Mouse (Mus musculus) neural tube, embryonic 11.5 days (tissue): ENCODE data around the gene Plppr4. TPM values are rescaled to one million over a fixed set of nuclear protein-coding genes. Genes with fewer than 3 reads are reported as not detected.

Experiments
- ATAC-seq: fragments of 200-750 bp; cut with Nextera tagmentation; 2 replicates; pipeline ENCODE4 v1.8.0; 2017; ENCODE audit warnings: moderate number of reproducible peaks, mild to moderate bottlenecking, moderate TSS enrichment, moderate library complexity; ENCODE audit not compliant: insufficient read depth, low FRiP score, low TSS enrichment
- DNase-seq: peaks from one replicate; pipeline ENCODE4 v3.0.0-alpha.2; 2015; ENCODE audit warnings: low spot score
- H3K27ac ChIP-seq: fragments of 300-500 bp; sonication (generic); 2 replicates; pipeline ENCODE4 v1.5.1; 2014; ENCODE audit warnings: low read depth, mild to moderate bottlenecking, low read length
- H3K27me3 ChIP-seq: fragments of 300-500 bp; sonication (generic); 2 replicates; pipeline ENCODE4 v1.6.1; 2014; ENCODE audit warnings: mild to moderate bottlenecking, low read length, mixed read lengths; ENCODE audit not compliant: control insufficient read depth, insufficient read depth
- H3K36me3 ChIP-seq: fragments of 300-500 bp; sonication (generic); 2 replicates; pipeline ENCODE4 v1.6.1; 2014; ENCODE audit warnings: mild to moderate bottlenecking, low read length, moderate library complexity, mixed read lengths; ENCODE audit not compliant: control insufficient read depth, insufficient read depth
- H3K4me1 ChIP-seq: fragments of 300-500 bp; sonication (generic); 2 replicates; pipeline ENCODE4 v1.6.1; 2014; ENCODE audit warnings: low read length, mixed read lengths; ENCODE audit not compliant: control insufficient read depth, insufficient read depth
- H3K4me2 ChIP-seq: fragments of 300-500 bp; sonication (generic); 2 replicates; pipeline ENCODE4 v1.6.1; 2014; ENCODE audit warnings: low read depth, mild to moderate bottlenecking, moderate library complexity
- H3K4me3 ChIP-seq: fragments of 300-500 bp; sonication (generic); 2 replicates; pipeline ENCODE4 v1.5.1; 2014; ENCODE audit warnings: low read depth, low read length
- H3K9ac ChIP-seq: fragments of 300-500 bp; sonication (generic); 2 replicates; pipeline ENCODE4 v1.6.1; 2014; ENCODE audit warnings: mild to moderate bottlenecking, low read length
- H3K9me3 ChIP-seq: fragments of 300-500 bp; sonication (generic); 2 replicates; pipeline ENCODE4 v1.6.1; 2016; ENCODE audit warnings: low read length; ENCODE audit not compliant: control insufficient read depth
- WGBS: fragments of 180-500 bp; shearing (Covaris S2); extraction: QIAGEN DNeasy Blood & Tissue Kit; methylation state at CpG from one replicate; pipeline ENCODE4 v1.1.7; 2014; 5-methylcytosine and 5-hydroxymethylcytosine counted together
- polyA plus RNA-seq: library from polyadenylated mRNA; unstranded; fragments of >200 nt; fragmentation: Nextera tagmentation; extraction: Ambion mirVana; gene quantifications from 2 replicates; pipeline ENCODE4 v1.2.1, GENCODE M21; 2014

Plppr4 gene
- polyA plus RNA-seq, 1 experiment from 2014 or later, result 0.45 TPM

DNA sequence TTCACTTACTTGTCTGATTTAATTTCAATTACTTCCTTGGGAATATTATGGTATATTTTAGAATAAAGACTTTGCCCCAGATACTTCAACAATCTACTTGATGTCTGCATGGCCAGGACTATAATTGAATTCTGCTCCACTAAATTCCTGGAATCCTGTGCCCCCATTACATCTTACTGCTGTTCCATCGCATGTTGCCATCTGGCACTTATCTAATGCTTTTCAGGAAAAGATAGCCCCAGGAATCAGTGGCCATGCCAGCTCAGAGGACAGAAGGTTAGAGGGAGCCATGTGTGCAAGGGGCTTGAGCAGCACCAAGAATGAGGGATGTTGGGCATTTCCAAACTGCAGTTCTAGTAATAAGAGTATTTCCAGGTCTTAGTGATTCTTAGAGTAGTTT is 14.3 kb downstream of the Plppr4 start:
- no peak for DNase-seq
- Histone ChIP-seq H3K27ac (no peak overlapping the region), H3K27me3 (no peaks in the 10 kb centered on the region), H3K36me3 (no peaks in the 10 kb centered on the region), H3K9me3 (no peaks in the 10 kb centered on the region), H3K4me1 (no peaks in the 10 kb centered on the region), H3K9ac (no peak overlapping the region), H3K4me2 (no peak overlapping the region), H3K4me3 (no peak overlapping the region)
- 86% methylated on average over 1 of the region's 1 CpGs for WGBS
- ATAC-seq, result no peak

DNA sequence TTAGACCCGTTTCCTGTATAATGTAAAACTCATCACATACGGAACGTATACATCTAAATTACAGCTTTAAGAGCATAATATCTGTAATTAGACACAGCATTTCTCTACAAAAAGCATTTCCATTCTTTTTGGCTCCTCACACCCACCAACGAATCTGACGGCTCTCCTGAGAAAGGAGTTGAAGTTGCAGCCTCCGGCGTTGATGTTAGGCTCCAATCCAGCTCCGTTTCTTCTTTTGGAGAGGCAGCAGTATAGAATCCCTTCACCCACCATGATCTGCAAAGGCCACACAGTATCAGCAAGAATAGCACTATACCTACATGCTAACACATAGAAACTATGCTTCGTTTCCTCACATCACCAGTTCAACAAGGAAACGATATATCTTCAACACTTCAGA is 29.2 kb downstream of the Plppr4 start:
- H3K4me1 ChIP-seq, result no peaks in the 10 kb centered on the region
- no peak overlapping the region for H3K9ac ChIP-seq
- WGBS, result 93% methylated on average over 10 of the region's 10 CpGs
- no peak overlapping the region for H3K27ac ChIP-seq
- H3K36me3 ChIP-seq, result no peaks in the 10 kb centered on the region
- DNase-seq, result no peak
- H3K9me3 ChIP-seq, result no peaks in the 10 kb centered on the region
- ATAC-seq, result no peak
- H3K4me3 ChIP-seq, result no peak overlapping the region
- no peaks in the 10 kb centered on the region for H3K27me3 ChIP-seq
- no peak overlapping the region for H3K4me2 ChIP-seq

DNA sequence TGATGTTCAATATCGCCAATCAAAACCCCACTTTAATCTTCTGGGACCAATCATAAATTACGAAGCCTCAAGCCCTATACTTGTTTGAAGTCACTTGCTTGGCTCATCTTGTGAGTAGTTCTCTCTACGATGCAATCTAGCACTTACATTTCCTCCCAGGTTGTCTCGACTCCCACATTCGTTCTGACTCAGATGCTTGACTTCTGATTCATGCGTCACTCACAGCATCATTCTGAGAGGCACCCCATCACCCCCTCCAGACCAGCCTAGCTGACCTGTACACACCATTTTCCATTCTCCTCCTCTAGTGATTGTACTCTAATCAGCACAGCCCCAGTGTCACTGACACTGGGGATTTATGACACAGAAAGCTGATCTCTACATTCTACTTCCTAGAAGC is 31.2 kb downstream of the Plppr4 start:
- WGBS, result 77% methylated on average over 6 of the region's 6 CpGs

DNA sequence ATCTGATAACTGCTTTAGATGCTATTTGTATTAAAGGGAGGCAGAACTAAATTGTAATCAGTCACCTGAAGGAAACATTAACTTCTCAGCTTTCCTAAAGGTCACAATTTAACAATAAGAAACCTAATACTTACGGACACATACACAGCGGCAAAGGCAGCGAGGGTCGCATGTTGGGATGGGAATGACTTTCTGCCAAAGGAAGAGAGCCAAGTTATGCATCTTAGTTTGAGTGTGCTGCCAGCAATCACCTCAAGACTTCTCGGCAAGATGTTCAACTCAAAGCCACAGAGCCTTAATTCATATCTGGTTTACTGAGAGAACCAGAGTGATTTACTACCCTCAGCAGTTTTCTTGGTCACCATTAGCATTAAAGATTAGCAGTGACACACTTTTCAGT is 34.1 kb downstream of the Plppr4 start:
- ATAC-seq (no peak), DNase-seq (no peak)
- Histone ChIP-seq H3K4me2 (no peak overlapping the region), H3K27me3 (no peaks in the 10 kb centered on the region), H3K27ac (no peak overlapping the region), H3K4me3 (no peak overlapping the region), H3K9me3 (no peaks in the 10 kb centered on the region), H3K36me3 (no peaks in the 10 kb centered on the region), H3K4me1 (no peaks in the 10 kb centered on the region), H3K9ac (no peak overlapping the region)
- WGBS, result 91% methylated on average over 5 of the region's 5 CpGs

More for the DNA sequence above, 31.2 kb downstream of the Plppr4 start:
- Histone ChIP-seq H3K27me3 (no peaks in the 10 kb centered on the region), H3K4me2 (no peak overlapping the region), H3K9ac (no peak overlapping the region), H3K4me3 (no peak overlapping the region), H3K27ac (no peak overlapping the region), H3K36me3 (no peaks in the 10 kb centered on the region), H3K4me1 (no peaks in the 10 kb centered on the region), H3K9me3 (no peaks in the 10 kb centered on the region)
- ATAC-seq (no peak), DNase-seq (no peak)

DNA sequence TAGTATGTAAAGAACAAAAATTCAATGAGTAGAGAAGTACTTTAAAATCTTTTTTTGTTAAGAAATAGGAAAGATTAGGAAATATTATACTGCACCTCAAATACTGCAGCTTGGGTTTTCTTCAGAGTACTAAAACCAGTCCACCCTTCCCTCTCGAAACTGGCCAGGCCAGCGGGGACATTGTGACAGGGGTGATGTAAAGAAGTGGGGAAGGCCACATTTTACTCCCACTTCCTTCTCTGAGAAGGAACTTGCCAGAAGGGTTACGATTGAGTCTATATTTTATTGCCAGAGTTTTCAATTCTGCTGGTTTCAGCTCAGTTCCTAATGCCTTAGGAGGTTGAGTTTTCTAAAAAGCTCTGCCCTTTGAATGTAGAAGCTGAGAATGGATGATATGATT is 41.0 kb downstream of the Plppr4 start:
- Histone ChIP-seq H3K9me3 (no peaks in the 10 kb centered on the region), H3K9ac (no peak overlapping the region), H3K4me2 (no peak overlapping the region), H3K4me3 (no peak overlapping the region), H3K27ac (no peak overlapping the region), H3K4me1 (no peaks in the 10 kb centered on the region), H3K27me3 (no peaks in the 10 kb centered on the region), H3K36me3 (no peaks in the 10 kb centered on the region)
- ATAC-seq, result no peak
- WGBS, result 82% methylated on average over 3 of the region's 3 CpGs
- DNase-seq, result no peak

DNA sequence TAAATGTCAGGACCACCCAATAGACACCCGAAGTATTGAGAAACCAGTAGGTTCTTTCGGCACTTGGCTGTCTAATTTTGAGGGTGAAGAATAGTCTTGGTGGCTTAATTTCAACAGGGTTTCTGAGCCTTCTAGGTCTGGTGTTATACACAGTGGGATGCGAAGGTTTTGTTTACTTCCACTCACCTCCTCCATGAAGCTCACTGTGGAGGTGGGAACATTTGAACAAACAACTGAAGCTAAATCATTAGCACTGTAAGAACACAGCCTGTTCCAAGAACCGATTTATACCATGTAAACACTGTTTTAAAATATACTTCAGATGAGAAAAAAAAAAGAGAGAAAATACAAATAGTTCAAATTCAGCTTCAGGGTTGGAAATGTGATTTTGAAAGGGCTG is 47.3 kb downstream of the Plppr4 start:
- ATAC-seq, result no peak
- Histone ChIP-seq H3K4me3 (no peak overlapping the region), H3K9me3 (no peaks in the 10 kb centered on the region), H3K27ac (no peak overlapping the region), H3K27me3 (no peaks in the 10 kb centered on the region), H3K9ac (no peak overlapping the region), H3K4me1 (no peaks in the 10 kb centered on the region), H3K4me2 (no peak overlapping the region), H3K36me3 (no peaks in the 10 kb centered on the region)
- WGBS, result 93% methylated on average over 4 of the region's 4 CpGs
- DNase-seq, result no peak

DNA sequence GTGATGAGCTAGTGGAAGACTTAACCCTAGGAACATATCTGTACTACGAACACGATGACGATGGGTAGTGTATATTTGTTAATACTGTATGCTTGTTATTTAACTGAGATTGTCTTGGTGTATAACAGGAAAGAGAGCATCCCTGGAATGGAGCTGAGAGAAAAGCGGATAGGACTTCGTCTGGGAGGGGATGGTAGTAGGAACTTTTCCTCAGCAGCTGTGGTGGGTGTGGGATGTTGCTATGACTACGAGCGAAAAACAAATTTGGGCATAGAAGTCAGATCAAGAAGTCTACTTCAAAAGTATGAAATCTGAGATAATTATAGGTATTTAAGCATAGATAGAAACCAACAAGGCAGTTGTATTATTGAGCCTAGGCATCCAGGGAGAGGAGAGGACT is 48.6 kb downstream of the Plppr4 start:
- DNase-seq (no peak), ATAC-seq (no peak)
- Histone ChIP-seq H3K4me2 (no peak overlapping the region), H3K4me3 (no peak overlapping the region), H3K36me3 (no peaks in the 10 kb centered on the region), H3K4me1 (no peaks in the 10 kb centered on the region), H3K9me3 (no peaks in the 10 kb centered on the region), H3K27ac (no peak overlapping the region), H3K27me3 (no peaks in the 10 kb centered on the region), H3K9ac (no peak overlapping the region)
- WGBS, result 94% methylated on average over 7 of the region's 7 CpGs

DNA sequence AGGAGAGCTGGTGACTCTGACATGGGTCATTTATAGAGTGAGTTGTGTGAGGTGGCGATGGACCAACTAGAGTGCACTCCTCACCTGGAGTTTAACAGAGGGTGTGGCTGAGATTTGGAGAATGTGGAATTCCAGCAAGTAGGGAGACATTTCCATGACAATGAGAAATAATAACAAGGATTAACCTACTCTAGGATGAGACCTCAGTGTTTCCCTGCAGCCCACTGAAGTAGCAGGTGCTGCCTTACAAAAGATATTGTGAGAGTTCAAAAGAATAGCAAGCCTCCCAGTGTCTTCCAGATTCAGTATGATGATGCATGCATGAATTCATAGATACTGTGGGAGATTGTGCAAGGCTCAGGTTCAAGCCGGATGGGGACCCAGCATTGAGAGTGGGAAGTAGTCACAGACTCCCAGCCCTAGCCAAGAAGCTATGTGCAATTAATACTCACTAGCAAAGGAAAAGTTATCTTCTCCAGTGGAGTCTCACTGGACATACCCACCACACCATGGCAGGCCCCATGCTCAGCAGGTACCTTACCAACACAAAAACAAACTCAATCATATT is 49.8 kb downstream of the Plppr4 start:
- no peak overlapping the region for H3K4me3 ChIP-seq
- no peak overlapping the region for H3K27ac ChIP-seq
- WGBS, result 95% methylated on average over 2 of the region's 2 CpGs
- no peaks in the 10 kb centered on the region for H3K9me3 ChIP-seq
- no peak overlapping the region for H3K4me2 ChIP-seq
- no peaks in the 10 kb centered on the region for H3K4me1 ChIP-seq
- no peaks in the 10 kb centered on the region for H3K27me3 ChIP-seq
- no peaks in the 10 kb centered on the region for H3K36me3 ChIP-seq
- no peak for ATAC-seq
- no peak overlapping the region for H3K9ac ChIP-seq
- DNase-seq, result no peak

DNA sequence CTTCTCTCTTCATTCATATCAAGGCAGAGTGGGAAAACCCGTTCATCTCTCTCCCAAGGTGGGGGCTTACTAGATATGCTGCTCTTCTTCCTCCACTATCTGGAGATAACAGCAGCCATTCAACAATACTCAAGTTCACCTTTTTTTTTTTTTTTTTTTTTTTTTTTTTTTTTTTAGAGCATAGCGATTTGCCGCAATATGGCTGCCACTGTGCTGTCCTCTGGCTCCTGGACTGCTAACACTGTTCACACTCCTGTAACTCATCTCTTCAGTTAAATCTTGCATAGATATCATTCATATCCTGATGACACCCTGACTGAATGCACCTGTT is 51.1 kb downstream of the Plppr4 start:
- Histone ChIP-seq H3K4me3 (no peak overlapping the region), H3K27me3 (no peaks in the 10 kb centered on the region), H3K4me1 (no peaks in the 10 kb centered on the region), H3K27ac (no peak overlapping the region), H3K4me2 (no peak overlapping the region), H3K9ac (no peak overlapping the region), H3K9me3 (no peaks in the 10 kb centered on the region), H3K36me3 (no peaks in the 10 kb centered on the region)
- DNase-seq (no peak), ATAC-seq (no peak)
- WGBS, result 92% methylated on average over 3 of the region's 3 CpGs
